Mouse (Mus musculus) ES-CJ7 (cell line): Measurements from ENCODE around the gene Ccnd2.

Source experiments
- DNase-seq: peaks from one replicate; pipeline ENCODE4 v3.0.0; 2011; ENCODE audit warnings: low read depth, low spot score

Ccnd2 gene

DNA sequence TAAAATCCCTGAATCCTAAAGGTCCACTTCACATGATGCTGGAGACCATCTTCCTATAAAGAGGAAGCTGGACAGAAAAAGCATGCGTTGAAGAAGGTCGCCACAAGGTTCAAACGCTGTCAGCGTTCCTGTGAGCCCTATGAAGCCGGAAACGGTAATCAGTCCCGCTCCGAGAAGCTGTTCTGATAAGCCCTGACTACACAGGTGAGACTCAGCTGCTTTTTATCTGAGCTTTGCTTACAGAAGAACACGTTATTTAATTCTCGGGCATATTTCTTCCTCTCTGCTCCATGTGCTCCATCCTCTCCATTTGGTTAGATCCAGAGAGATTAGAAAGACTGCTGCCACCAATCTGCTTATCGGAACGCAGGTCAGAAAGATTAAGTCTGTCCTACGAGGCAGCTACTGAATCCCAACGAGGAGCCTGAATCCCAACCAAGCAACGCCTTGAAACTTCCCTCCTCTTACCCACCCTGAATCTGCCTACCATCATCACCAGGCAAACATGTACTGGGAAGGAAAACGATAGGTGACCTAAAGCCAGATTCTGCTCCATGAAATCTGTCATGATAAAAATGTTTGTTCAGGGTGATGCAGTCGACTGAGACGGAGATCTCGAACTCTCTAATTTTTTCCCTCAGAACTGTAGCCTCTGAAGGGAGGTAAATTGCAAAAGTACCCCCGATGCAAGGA is 43.5 kb downstream of the Ccnd2 start:
- DNase-seq: no peak

DNA sequence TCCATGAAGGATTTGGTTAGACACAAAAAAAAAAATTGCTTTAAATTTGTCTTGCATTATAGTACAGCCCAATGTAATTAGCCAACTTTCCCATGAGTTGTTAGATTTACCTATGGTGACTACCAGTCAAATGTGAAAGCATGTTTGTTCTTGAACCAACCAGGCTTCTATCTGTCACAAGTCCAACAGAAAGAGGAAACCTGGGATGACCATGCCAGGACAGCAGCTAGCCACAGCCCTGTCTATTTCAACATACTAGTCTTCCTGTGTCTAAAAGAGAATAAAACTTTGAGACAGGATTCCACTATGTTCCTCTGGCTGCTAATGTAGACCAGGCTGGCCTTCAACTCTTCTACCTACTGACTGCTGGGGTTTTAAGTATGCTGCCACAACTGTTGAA is 44.6 kb downstream of the Ccnd2 start:
- DNase-seq: no peak

DNA sequence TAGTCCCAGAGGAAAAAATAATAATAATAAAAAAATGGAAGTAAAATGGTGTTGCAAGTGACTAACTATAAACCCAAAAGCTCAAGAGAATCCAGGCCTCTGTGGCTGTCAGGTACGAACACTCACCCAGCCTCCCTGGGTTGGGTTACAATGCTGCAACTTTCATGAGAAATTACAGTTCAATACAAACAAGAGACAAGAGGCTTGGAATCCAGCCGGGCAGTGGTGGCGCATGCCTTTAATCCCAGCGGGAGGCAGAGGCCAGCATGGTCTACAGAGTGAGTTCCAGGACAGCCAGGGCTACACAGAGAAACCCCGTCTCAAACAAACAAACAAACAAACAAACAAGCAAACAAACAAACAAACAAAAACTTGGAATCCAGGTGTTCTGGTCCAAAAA is 45.3 kb downstream of the Ccnd2 start:
- DNase-seq: peak; percentile 60

DNA sequence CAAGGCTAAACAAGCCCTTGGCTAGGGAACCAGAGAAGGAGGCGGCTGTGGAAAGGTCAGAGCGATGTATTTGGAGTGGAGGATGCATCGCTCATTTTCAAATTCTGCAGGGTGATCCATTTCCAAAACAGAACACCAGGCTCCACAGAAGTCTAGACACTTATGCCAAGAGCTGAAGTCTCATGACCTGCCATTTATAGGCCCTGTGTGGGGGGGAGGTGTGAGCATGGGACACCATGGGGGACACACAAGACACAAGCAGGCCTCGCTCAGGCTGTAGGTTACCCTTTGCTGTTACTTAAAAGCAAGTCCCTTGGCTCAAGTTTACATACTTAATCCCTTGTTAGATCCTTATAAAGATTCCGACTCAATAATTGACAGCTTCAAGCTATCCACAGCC is 45.8 kb downstream of the Ccnd2 start:
- no peak for DNase-seq

- DNase-seq: peak; percentile 84
Measured at GRCm38 (mm10) chr6:127105107-127105506, 46.9 kb downstream of the Ccnd2 start.

DNA sequence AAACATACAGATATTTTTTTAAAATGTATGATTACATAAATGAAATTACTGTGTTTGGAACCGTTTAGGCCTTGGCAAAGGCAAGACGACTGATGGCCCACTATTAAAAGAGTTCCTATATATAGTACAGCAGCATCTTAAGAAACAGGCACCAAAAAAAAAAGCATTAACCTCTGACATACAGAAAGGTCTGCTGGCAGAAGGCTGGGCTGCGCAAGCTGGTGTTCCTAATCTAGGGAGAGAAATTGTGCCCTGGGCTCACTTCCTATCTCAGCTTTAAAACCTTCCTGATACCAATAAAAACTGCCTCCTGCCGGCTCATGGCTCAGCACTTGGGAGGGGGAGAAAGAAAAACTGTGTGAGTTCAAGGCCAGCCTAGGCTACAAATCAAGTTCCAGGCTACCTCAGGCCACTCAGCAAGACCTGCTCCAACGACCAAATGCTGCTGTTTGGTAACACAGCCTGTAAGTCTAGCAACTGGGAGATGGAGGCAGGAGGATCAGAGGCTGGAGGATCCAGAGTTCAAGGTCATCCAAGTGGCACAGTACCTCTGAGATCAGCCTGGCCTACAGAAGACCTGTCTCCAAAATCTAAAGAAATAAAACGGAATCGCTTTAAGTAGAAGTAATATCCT is 47.5 kb downstream of the Ccnd2 start:
- DNase-seq: peak; percentile 58

- DNase-seq: peak; percentile 84
Measured at GRCm38 (mm10) chr6:127103506-127104275, 48.3 kb downstream of the Ccnd2 start.

GRCm38 (mm10) chr6:127094565-127094964 is 57.4 kb downstream of the Ccnd2 start:
- DNase-seq: peak; percentile 60

DNA sequence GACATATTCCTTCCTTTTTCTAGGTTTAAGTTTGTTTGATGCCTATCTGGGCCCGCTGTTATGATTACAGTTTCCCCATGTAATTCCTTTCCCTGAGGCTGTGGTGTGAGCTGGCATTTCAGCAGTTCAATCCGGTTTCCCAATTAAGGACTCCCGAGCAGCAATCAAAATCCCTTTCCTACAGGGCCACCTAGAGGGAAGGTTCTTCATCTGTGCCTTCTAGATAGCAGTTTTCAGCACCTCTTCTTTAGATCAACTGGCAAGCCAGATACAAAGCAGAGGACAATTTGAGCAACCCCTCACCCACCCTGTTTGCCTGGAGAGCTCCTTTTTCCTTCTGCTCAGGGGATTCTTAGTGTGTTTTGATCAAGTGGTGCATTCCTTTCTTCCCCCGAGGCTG is 65.3 kb downstream of the Ccnd2 start:
- DNase-seq: no peak

GRCm38 (mm10) chr6:127081820-127082219 is 70.2 kb downstream of the Ccnd2 start:
- DNase-seq: peak; percentile 54

- DNase-seq: peak; percentile 92
Measured at GRCm38 (mm10) chr6:127079867-127080731, 71.9 kb downstream of the Ccnd2 start.
